Mouse (Mus musculus) heart, postnatal 36 days (tissue): ENCODE measurements around the gene Tnfaip1. TPM values are rescaled to one million over a fixed set of nuclear protein-coding genes. Genes with fewer than 3 reads are reported as not detected.
"Not testable (repeated sequence)": the region's sequence is repeated elsewhere in the genome, so short reads cannot be mapped to it uniquely, and the experiment has no call there.

ENCODE experiments used
- DNase-seq, 2 experiments: peaks; one replicate each; pipeline ENCODE4 v3.0.0; 2021 to 2022
- intact Hi-C: fragments of 180-260 bp; cut with DNase I; formaldehyde crosslinking; loops from one replicate; pipeline ENCODE4 v1.15.1; 2025
- total RNA-seq, 2 experiments: library from RNA; stranded (reverse); gene quantifications; 2 replicates each; pipeline ENCODE4 v1.2.3; 2021

The Tnfaip1 gene
- total RNA-seq, 2 experiments from 2014 or later, result 38.4 to 42.1 TPM

- no peak for DNase-seq
- intact Hi-C loops, result no loop called here
Measured at GRCm38 (mm10) chr11:78544449-78545111, 8.4 kb upstream of the Tnfaip1 start.

- intact Hi-C loops, result no loop called here
- no peak for DNase-seq
Measured at GRCm38 (mm10) chr11:78540358-78540757, 4.2 kb upstream of the Tnfaip1 start.

GRCm38 (mm10) chr11:78536690-78537084 is 555 bp upstream of the Tnfaip1 start:
- intact Hi-C loops, result no loop called here
- DNase-seq, result no peak

GRCm38 (mm10) chr11:78535376-78536079 is 604 bp downstream of the Tnfaip1 start:
- intact Hi-C loops, result no loop called here
- DNase-seq, result peak; percentile 35 to 49

GRCm38 (mm10) chr11:78534516-78534915 is 1.6 kb downstream of the Tnfaip1 start:
- no peak for DNase-seq
- intact Hi-C loops, result no loop called here

GRCm38 (mm10) chr11:78531515-78531914 is 4.6 kb downstream of the Tnfaip1 start:
- not testable (repeated sequence) for DNase-seq
- intact Hi-C loops, result loop anchor here (2.0 kb wide), 1 partner anchor 19 kb away; the partner anchor contains the start of genes Poldip2 and Tmem199

GRCm38 (mm10) chr11:78531046-78531445 is 5.1 kb downstream of the Tnfaip1 start:
- intact Hi-C loops, result loop anchor here (2.0 kb wide), 1 partner anchor 18 kb away; the partner anchor contains the start of genes Poldip2 and Tmem199
- peak; percentile 63 to 65 for DNase-seq

GRCm38 (mm10) chr11:78530001-78530400 is 6.1 kb downstream of the Tnfaip1 start:
- intact Hi-C loops, result loop anchor here (2.0 kb wide), 1 partner anchor 17 kb away; the partner anchor contains the start of genes Poldip2 and Tmem199

GRCm38 (mm10) chr11:78528714-78529113 is 7.4 kb downstream of the Tnfaip1 start:
- intact Hi-C loops, result no loop called here

More at GRCm38 (mm10) chr11:78530001-78530400, 6.1 kb downstream of the Tnfaip1 start:
- no peak for DNase-seq

GRCm38 (mm10) chr11:78524838-78525237 is 11.3 kb downstream of the Tnfaip1 start:
- intact Hi-C loops, result no loop called here
- no peak for DNase-seq

More at GRCm38 (mm10) chr11:78528714-78529113, 7.4 kb downstream of the Tnfaip1 start:
- no peak for DNase-seq

- DNase-seq, result no peak
- intact Hi-C loops, result no loop called here
Measured at GRCm38 (mm10) chr11:78523241-78523955, 12.7 kb downstream of the Tnfaip1 start.

- intact Hi-C loops, result no loop called here
- DNase-seq, result peak in 1 of 2 experiments; percentile 31
Measured at GRCm38 (mm10) chr11:78522481-78522997, 13.6 kb downstream of the Tnfaip1 start.

- intact Hi-C loops, result no loop called here
- no peak for DNase-seq
Measured at GRCm38 (mm10) chr11:78521880-78522279, 14.3 kb downstream of the Tnfaip1 start.

GRCm38 (mm10) chr11:78518931-78519330 is 17.2 kb downstream of the Tnfaip1 start:
- DNase-seq, result no peak
- intact Hi-C loops, result no loop called here

GRCm38 (mm10) chr11:78515549-78516325 is 20.4 kb downstream of the Tnfaip1 start:
- no peak for DNase-seq

GRCm38 (mm10) chr11:78513106-78513790 is 22.9 kb downstream of the Tnfaip1 start:
- no peak for DNase-seq
- intact Hi-C loops, result loop anchor here (2.0 kb wide), 1 partner anchor 18 kb away; no protein-coding TSS in a partner anchor

More at GRCm38 (mm10) chr11:78515549-78516325, 20.4 kb downstream of the Tnfaip1 start:
- intact Hi-C loops, result no loop called here

- intact Hi-C loops, result loop anchor here (2.0 kb wide), 1 partner anchor 19 kb away; no protein-coding TSS in a partner anchor
- DNase-seq, result peak; percentile 87 to 89
Measured at GRCm38 (mm10) chr11:78512025-78512957, 23.8 kb downstream of the Tnfaip1 start, which contains the start of the genes Tmem199 and Poldip2. Gene Tmem199 (minus strand): TSS chr11:78512172. Gene Poldip2 (plus strand): TSS chr11:78512193.

- DNase-seq, result no peak
- intact Hi-C loops, result loop anchor here (1.0 kb wide), 1 partner anchor 21 kb away; no protein-coding TSS in a partner anchor
Measured at GRCm38 (mm10) chr11:78509148-78509547, 27.0 kb downstream of the Tnfaip1 start.
